Mouse (Mus musculus): ENCODE results near the gene Dhx16. TPM values are rescaled to one million over a fixed set of nuclear protein-coding genes. Genes with fewer than 3 reads are reported as not detected.

Gene Dhx16
- polyA plus RNA-seq (2014; fragmentation: Nextera tagmentation; extraction: Ambion mirVana) = 27.4 and 30.7 TPM in 2 replicates

GRCm38 (mm10) chr17:35879245-35880057 is at the start of gene Dhx16:
Gene Dhx16 (plus strand): TSS chr17:35879819.
- peak within 1 kb of the TSS; percentile 75 for H3K9ac ChIP-seq (replicated peaks; ENCODE audit: low read length)
- H3K4me3 ChIP-seq (replicated peaks; ENCODE audit: low read depth, low read length) = peak within 1 kb of the TSS; percentile 98
- ATAC-seq (ENCODE audit: low FRiP score, low TSS enrichment) (peak; percentile 88), DNase-seq (peak; percentile 98)
- H3K4me1 ChIP-seq (ENCODE audit: control insufficient read depth, insufficient read depth, low read length) = peaks cover 9% of the 10 kb centered on the region
- no peaks in the 10 kb centered on the region for H3K9me3 ChIP-seq (ENCODE audit: control insufficient read depth, low read length)
- no peaks in the 10 kb centered on the region for H3K27me3 ChIP-seq (ENCODE audit: control insufficient read depth, insufficient read depth, low read length)
- H3K36me3 ChIP-seq (ENCODE audit: control insufficient read depth, insufficient read depth, low read length) = peaks cover 53% of the 10 kb centered on the region
- peak within 1 kb of the TSS; percentile 80 for H3K4me2 ChIP-seq (ENCODE audit: low read length)
- WGBS = 6% methylated on average over 66 of the region's 66 CpGs
- H3K27ac ChIP-seq (replicated peaks; ENCODE audit: low read depth, low read length) = peak within 1 kb of the TSS; percentile 73

- peaks cover 75% of the 10 kb centered on the region for H3K36me3 ChIP-seq (ENCODE audit: control insufficient read depth, insufficient read depth, low read length)
- ATAC-seq (ENCODE audit: low FRiP score, low TSS enrichment) (no peak), DNase-seq (no peak)
- no peaks in the 10 kb centered on the region for H3K27me3 ChIP-seq (ENCODE audit: control insufficient read depth, insufficient read depth, low read length)
- peaks cover 24% of the 10 kb centered on the region for H3K4me1 ChIP-seq (ENCODE audit: control insufficient read depth, insufficient read depth, low read length)
- no peak overlapping the region for H3K9ac ChIP-seq (replicated peaks; ENCODE audit: low read length)
- H3K27ac ChIP-seq (replicated peaks; ENCODE audit: low read depth, low read length) = no peak overlapping the region
- 66% methylated on average over 8 of the region's 8 CpGs for WGBS
- no peaks in the 10 kb centered on the region for H3K9me3 ChIP-seq (ENCODE audit: control insufficient read depth, low read length)
- no peak overlapping the region for H3K4me2 ChIP-seq (ENCODE audit: low read length)
- H3K4me3 ChIP-seq (replicated peaks; ENCODE audit: low read depth, low read length) = no peak overlapping the region
Observed at GRCm38 (mm10) chr17:35832400-35833238, 47.0 kb upstream of the Dhx16 start.

GRCm38 (mm10) chr17:35833239-35833751 is 46.3 kb upstream of the Dhx16 start:
- H3K36me3 ChIP-seq (ENCODE audit: control insufficient read depth, insufficient read depth, low read length) = peaks cover 69% of the 10 kb centered on the region
- no peak overlapping the region for H3K4me3 ChIP-seq (replicated peaks; ENCODE audit: low read depth, low read length)
- H3K4me1 ChIP-seq (ENCODE audit: control insufficient read depth, insufficient read depth, low read length) = peaks cover 24% of the 10 kb centered on the region
- DNase-seq = no peak
- 0 out of 2 replicates have a peak overlapping the region, but pooled peaks have one; percentile 9 for H3K9ac ChIP-seq (replicated peaks; ENCODE audit: low read length)
- peak overlapping the region; percentile 82; the same call in 1 of the 2 replicates for H3K4me2 ChIP-seq (ENCODE audit: low read length)
- H3K9me3 ChIP-seq (ENCODE audit: control insufficient read depth, low read length) = no peaks in the 10 kb centered on the region
- ATAC-seq (ENCODE audit: low FRiP score, low TSS enrichment) = no peak
- no peak overlapping the region for H3K27ac ChIP-seq (replicated peaks; ENCODE audit: low read depth, low read length)
- 27% methylated on average over 5 of the region's 5 CpGs for WGBS
- no peaks in the 10 kb centered on the region for H3K27me3 ChIP-seq (ENCODE audit: control insufficient read depth, insufficient read depth, low read length)

- 68% methylated on average over 5 of the region's 5 CpGs for WGBS
- Histone ChIP-seq H3K36me3 (ENCODE audit: control insufficient read depth, insufficient read depth, low read length) (peaks cover 64% of the 10 kb centered on the region), H3K4me3 (replicated peaks; ENCODE audit: low read depth, low read length) (peak overlapping the region; percentile 10), H3K9me3 (ENCODE audit: control insufficient read depth, low read length) (no peaks in the 10 kb centered on the region), H3K27ac (replicated peaks; ENCODE audit: low read depth, low read length) (no peak overlapping the region), H3K4me2 (ENCODE audit: low read length) (peak overlapping the region; percentile 82), H3K27me3 (ENCODE audit: control insufficient read depth, insufficient read depth, low read length) (no peaks in the 10 kb centered on the region), H3K9ac (replicated peaks; ENCODE audit: low read length) (no peak overlapping the region; the same call in 1 of the 2 replicates), H3K4me1 (ENCODE audit: control insufficient read depth, insufficient read depth, low read length) (peaks cover 24% of the 10 kb centered on the region)
- DNase-seq (no peak), ATAC-seq (ENCODE audit: low FRiP score, low TSS enrichment) (no peak)
Observed at GRCm38 (mm10) chr17:35833894-35834293, 45.7 kb upstream of the Dhx16 start.

- peak overlapping the region; percentile 64 for H3K4me3 ChIP-seq (replicated peaks; ENCODE audit: low read depth, low read length)
- DNase-seq = peak; percentile 47
- ATAC-seq (ENCODE audit: low FRiP score, low TSS enrichment) = no peak
- peak overlapping the region; percentile 82 for H3K4me2 ChIP-seq (ENCODE audit: low read length)
- H3K9ac ChIP-seq (replicated peaks; ENCODE audit: low read length) = peak overlapping the region; percentile 34
- no peaks in the 10 kb centered on the region for H3K27me3 ChIP-seq (ENCODE audit: control insufficient read depth, insufficient read depth, low read length)
- 76% methylated on average over 26 of the region's 26 CpGs for WGBS
- H3K36me3 ChIP-seq (ENCODE audit: control insufficient read depth, insufficient read depth, low read length) = peaks cover 63% of the 10 kb centered on the region
- peak overlapping the region; percentile 14; the same call in 1 of the 2 replicates for H3K27ac ChIP-seq (replicated peaks; ENCODE audit: low read depth, low read length)
- H3K9me3 ChIP-seq (ENCODE audit: control insufficient read depth, low read length) = no peaks in the 10 kb centered on the region
- peaks cover 30% of the 10 kb centered on the region for H3K4me1 ChIP-seq (ENCODE audit: control insufficient read depth, insufficient read depth, low read length)
Observed at GRCm38 (mm10) chr17:35834696-35835422, 44.8 kb upstream of the Dhx16 start.

GRCm38 (mm10) chr17:35835424-35836140 is 44.0 kb upstream of the Dhx16 start:
- Histone ChIP-seq H3K9me3 (ENCODE audit: control insufficient read depth, low read length) (no peaks in the 10 kb centered on the region), H3K27me3 (ENCODE audit: control insufficient read depth, insufficient read depth, low read length) (no peaks in the 10 kb centered on the region), H3K9ac (replicated peaks; ENCODE audit: low read length) (peak overlapping the region; percentile 97; the same call in 1 of the 2 replicates), H3K4me1 (ENCODE audit: control insufficient read depth, insufficient read depth, low read length) (peaks cover 28% of the 10 kb centered on the region), H3K4me3 (replicated peaks; ENCODE audit: low read depth, low read length) (peak overlapping the region; percentile 64), H3K4me2 (ENCODE audit: low read length) (peak overlapping the region; percentile 82), H3K27ac (replicated peaks; ENCODE audit: low read depth, low read length) (no peak overlapping the region), H3K36me3 (ENCODE audit: control insufficient read depth, insufficient read depth, low read length) (peaks cover 60% of the 10 kb centered on the region)
- ATAC-seq (ENCODE audit: low FRiP score, low TSS enrichment) (no peak), DNase-seq (no peak)
- WGBS = 74% methylated on average over 26 of the region's 26 CpGs

- H3K4me3 ChIP-seq (replicated peaks; ENCODE audit: low read depth, low read length) = peak overlapping the region; percentile 64
- no peaks in the 10 kb centered on the region for H3K9me3 ChIP-seq (ENCODE audit: control insufficient read depth, low read length)
- H3K4me2 ChIP-seq (ENCODE audit: low read length) = peak overlapping the region; percentile 82
- DNase-seq (peak; percentile 96), ATAC-seq (ENCODE audit: low FRiP score, low TSS enrichment) (no peak)
- 8% methylated on average over 24 of the region's 24 CpGs for WGBS
- peak overlapping the region; percentile 95 for H3K27ac ChIP-seq (replicated peaks; ENCODE audit: low read depth, low read length)
- peak overlapping the region; percentile 97 for H3K9ac ChIP-seq (replicated peaks; ENCODE audit: low read length)
- H3K27me3 ChIP-seq (ENCODE audit: control insufficient read depth, insufficient read depth, low read length) = no peaks in the 10 kb centered on the region
- H3K4me1 ChIP-seq (ENCODE audit: control insufficient read depth, insufficient read depth, low read length) = peaks cover 28% of the 10 kb centered on the region
- H3K36me3 ChIP-seq (ENCODE audit: control insufficient read depth, insufficient read depth, low read length) = peaks cover 54% of the 10 kb centered on the region
Observed at GRCm38 (mm10) chr17:35836178-35836965, 43.2 kb upstream of the Dhx16 start.
